15 mouse cellular contexts compared by ENCODE assay signal in genomic region chr12:27159416-27160062, GRCm38 (mm10).
DNase-seq lines count a peak whose midpoint lies in the region; ATAC-seq and TF ChIP-seq lines count a peak whose summit lies in the region.
"Had no signal": no experiment of that assay in that cellular context is flagged by ENCODE, and none has a peak within 500 bp of the region (broad histone marks: within the 10 kb centered on the region; RNA-seq: fewer than 3 reads in every experiment).

No protein-coding gene starts in this region.

- H3K36me3 ChIP-seq in embryonic facial prominence, embryonic 13.5 days = no peaks in the 10 kb centered on the region
- no peaks in the 10 kb centered on the region for H3K36me3 ChIP-seq in hindbrain, embryonic 15.5 days
- H3K36me3 ChIP-seq in neural tube, embryonic 13.5 days = no peaks in the 10 kb centered on the region
- H3K36me3 ChIP-seq: heart, embryonic 15.5 days; limb, embryonic 15.5 days had no signal

- peak overlapping the region; percentile 91 for H3K27ac ChIP-seq in left cerebral cortex, adult 2 months
- peak overlapping the region; percentile 68; the same call in 1 of the 2 replicates for H3K27ac ChIP-seq in embryonic facial prominence, embryonic 13.5 days
- H3K27ac ChIP-seq in hindbrain, embryonic 15.5 days (replicated peaks) = peak overlapping the region; percentile 46; the same call in 1 of the 2 replicates
- no peak overlapping the region for H3K27ac ChIP-seq in neural tube, embryonic 13.5 days (replicated peaks)
- H3K27ac ChIP-seq: heart, embryonic 15.5 days; limb, embryonic 15.5 days had no signal

- H3K4me3 ChIP-seq in left cerebral cortex, adult 2 months = peak overlapping the region; percentile 61
- peak overlapping the region; percentile 29 for H3K4me3 ChIP-seq in embryonic facial prominence, embryonic 13.5 days
- H3K4me3 ChIP-seq in hindbrain, embryonic 15.5 days = peak overlapping the region; percentile 21
- no peak overlapping the region for H3K4me3 ChIP-seq in neural tube, embryonic 13.5 days
- H3K4me3 ChIP-seq: heart, embryonic 15.5 days; limb, embryonic 15.5 days had no signal

- H3K4me2 ChIP-seq in embryonic facial prominence, embryonic 13.5 days = peak overlapping the region; percentile 45
- H3K4me2 ChIP-seq in hindbrain, embryonic 15.5 days = peak overlapping the region; percentile 35
- H3K4me2 ChIP-seq in neural tube, embryonic 13.5 days = no peak overlapping the region
- H3K4me2 ChIP-seq: heart, embryonic 15.5 days; limb, embryonic 15.5 days; lung, embryonic 14.5 days had no signal

- H3K9me3 ChIP-seq in embryonic facial prominence, embryonic 13.5 days = no peaks in the 10 kb centered on the region
- H3K9me3 ChIP-seq in hindbrain, embryonic 15.5 days = no peaks in the 10 kb centered on the region
- H3K9me3 ChIP-seq in neural tube, embryonic 13.5 days = no peaks in the 10 kb centered on the region
- H3K9me3 ChIP-seq: heart, embryonic 15.5 days; limb, embryonic 15.5 days had no signal

- H3K9ac ChIP-seq in embryonic facial prominence, embryonic 13.5 days = peak overlapping the region; percentile 54; the same call in 1 of the 2 replicates
- peak overlapping the region; percentile 24; the same call in 1 of the 2 replicates for H3K9ac ChIP-seq in hindbrain, embryonic 15.5 days
- peak overlapping the region; percentile 14 for H3K9ac ChIP-seq in neural tube, embryonic 13.5 days
- H3K9ac ChIP-seq: heart, embryonic 15.5 days; limb, embryonic 15.5 days; lung, embryonic 14.5 days had no signal

- ATAC-seq in embryonic facial prominence, embryonic 13.5 days (ENCODE audit: insufficient number of reproducible peaks, insufficient read depth, low FRiP score, low TSS enrichment, low read depth) = no peak
- ATAC-seq in hindbrain, embryonic 15.5 days (ENCODE audit: low FRiP score, low read depth) = no peak
- ATAC-seq in neural tube, embryonic 13.5 days (ENCODE audit: low read depth) = no peak
- ATAC-seq: intestine, postnatal 0 days had no signal

- H3K27me3 ChIP-seq in embryonic facial prominence, embryonic 13.5 days = no peaks in the 10 kb centered on the region
- H3K27me3 ChIP-seq in hindbrain, embryonic 15.5 days = no peaks in the 10 kb centered on the region
- H3K27me3 ChIP-seq in neural tube, embryonic 13.5 days = no peaks in the 10 kb centered on the region
- H3K27me3 ChIP-seq: heart, embryonic 15.5 days had no signal

- peak in 1 of 2 experiments; percentile 21 for DNase-seq in left cerebral cortex, adult 2 months (ENCODE audit: extremely low spot score in 1 of 2, low spot score in 2 of 2)
- DNase-seq in left cerebral cortex, postnatal 4 days = no peak
- DNase-seq in embryo, embryonic 10.5 days (ENCODE audit: low spot score) = no peak
- DNase-seq in yolk sac, embryonic 10.5 days (ENCODE audit: low spot score) = no peak
- DNase-seq: adrenal gland, postnatal 10 days; cerebellum, adult 11 months; gastrocnemius, postnatal 10 days; lung, embryonic 14.5 days; thymus, adult 2 months had no signal

- no peak for TF ChIP-seq CTCF in left cerebral cortex, adult 2 months (IDR thresholded peaks at IDR 0.05)

- intact Hi-C loops in left cerebral cortex, adult 2 months (cut with DNase I) = loop anchor here (2.0 kb wide), 1 partner anchor 181 kb away; no protein-coding TSS in a partner anchor
- intact Hi-C loops in left cerebral cortex, postnatal 4 days (cut with DNase I) = loop anchor here (10.0 kb wide), 1 partner anchor 175 kb away; no protein-coding TSS in a partner anchor

- WGBS in embryonic facial prominence, embryonic 13.5 days = 53% methylated on average over 8 of the region's 8 CpGs
- WGBS in hindbrain, embryonic 15.5 days = 72% methylated on average over 8 of the region's 8 CpGs
- WGBS in neural tube, embryonic 13.5 days = 77% methylated on average over 8 of the region's 8 CpGs

- peaks cover 31% of the 10 kb centered on the region for H3K4me1 ChIP-seq in embryonic facial prominence, embryonic 13.5 days
- H3K4me1 ChIP-seq in hindbrain, embryonic 15.5 days (replicated peaks) = peaks cover 28% of the 10 kb centered on the region
- peaks cover 36% of the 10 kb centered on the region for H3K4me1 ChIP-seq in neural tube, embryonic 13.5 days (replicated peaks)
